Comparison of ENCODE assay signal across 8 mouse cellular contexts in genomic region chr7:31017104-31017901, GRCm38 (mm10). TPM values are rescaled to one million over a fixed set of nuclear protein-coding genes. Genes with fewer than 3 reads are reported as not detected.
A peak's percentile ranks its signal among the peaks of the same experiment; 100 is the strongest.
DNase-seq lines count a peak whose midpoint lies in the region; TF ChIP-seq lines count a peak whose summit lies in the region.

No protein-coding gene starts in this region.

- H3K27me3 ChIP-seq in kidney, adult 2 months (replicated peaks; ENCODE audit: control insufficient read depth, insufficient read depth, low read length) = no peaks in the 10 kb centered on the region

- no peaks in the 10 kb centered on the region for H3K36me3 ChIP-seq in kidney, adult 2 months (ENCODE audit: control insufficient read depth, insufficient read depth, low read length)

- 35% methylated on average over 10 of the region's 10 CpGs for WGBS in kidney, adult 2 months

- TF ChIP-seq CTCF in kidney, adult 2 months (conservative IDR thresholded peaks at IDR 0.05; ENCODE audit: insufficient read depth, insufficient read length, low read depth, low read length) = no peak

- H3K4me1 ChIP-seq in kidney, adult 2 months (ENCODE audit: control insufficient read depth, insufficient read depth, low read length) = no peaks in the 10 kb centered on the region

- DNase-seq in kidney, adult 2 months = peak; percentile 28
- no peak for DNase-seq in kidney, adult 18-20 months
- DNase-seq in MN1 (ENCODE audit: low spot score) = peak; percentile 37
- peak; percentile 21 for DNase-seq in forelimb bud, embryonic 11.5 days (ENCODE audit: low read depth, low spot score)
- DNase-seq in kidney, postnatal 4 days = peak; percentile 47 to 59
- peak; percentile 68 to 81 for DNase-seq in right cerebral cortex, postnatal 10 days (ENCODE audit: low spot score in 2 of 2)
- no peak for DNase-seq in thymus, postnatal 4 days
- no peak for DNase-seq in ovary, postnatal 10 days (ENCODE audit: low spot score)

- H3K4me3 ChIP-seq in kidney, adult 2 months (ENCODE audit: insufficient read depth, low read depth, low read length) = no peak overlapping the region

- TF ChIP-seq POLR2A in kidney, adult 2 months (IDR thresholded peaks at IDR 0.05; ENCODE audit: low read depth, low read length) = no peak

- H3K27ac ChIP-seq in kidney, adult 2 months (ENCODE audit: insufficient read depth, low read depth, low read length) = no peak overlapping the region

RNA-seq across cellular contexts. Expression of gene Fxyd5, which starts 25.0 kb away (rescaled TPM):
- 37.2 and 54.2 TPM in 2 replicates for polyA plus RNA-seq in kidney, adult 2 months (2012; rRNA removed)

RNA-seq across cellular contexts. Expression of gene Fxyd7, which starts 34.0 kb away (rescaled TPM):
- 1.8 and 2.2 TPM in 2 replicates for polyA plus RNA-seq in kidney, adult 2 months (2012; rRNA removed)

RNA-seq across cellular contexts. Expression of gene Fxyd1, which starts 39.7 kb away (rescaled TPM):
- polyA plus RNA-seq in kidney, adult 2 months (2012; rRNA removed) = 107 and 119 TPM in 2 replicates

RNA-seq across cellular contexts. Expression of gene Lgi4, which starts 41.8 kb away (rescaled TPM):
- polyA plus RNA-seq in kidney, adult 2 months (2012; rRNA removed) = 0.99 and 2.2 TPM in 2 replicates

RNA-seq across cellular contexts. Expression of gene Fam187b, which starts 43.7 kb away (rescaled TPM):
- polyA plus RNA-seq in kidney, adult 2 months (2012; rRNA removed) = 9.1 and 12.7 TPM in 2 replicates

Comparison
In these comparisons a context has a peak if more than half of its experiments do, and no peak if none do; other contexts are left out.
1. DNase-seq: peak in kidney, adult 2 months (single experiment), MN1 (single experiment), forelimb bud, embryonic 11.5 days (single experiment), kidney, postnatal 4 days (2 of 2) and right cerebral cortex, postnatal 10 days (2 of 2); none in kidney, adult 18-20 months (single experiment), thymus, postnatal 4 days (single experiment) and ovary, postnatal 10 days (single experiment).